Mouse (Mus musculus) thymus, adult 2 months (tissue): ENCODE measurements at regions not wholly inside any gene's neighbourhood (a gene's known extent, or its start where the extent isn't known, plus 50 kb on each side); places are given as distances from the start of the nearest gene placed in this dataset.

Source experiments
- CTCF ChIP-seq: fragments of 200-500 bp; IDR thresholded peaks from 2 replicates; pipeline ENCODE4 v1.5.1; 2012; ENCODE audit warnings: mild to moderate bottlenecking, control low read depth, low read length, moderate library complexity, borderline replicate concordance; ENCODE audit not compliant: control insufficient read depth, poor library complexity, insufficient read depth; ENCODE audit errors: extremely low read depth
- POLR2A ChIP-seq: fragments of 200-500 bp; IDR thresholded peaks from 2 replicates; pipeline ENCODE4 v1.6.1; 2012; ENCODE audit warnings: mild to moderate bottlenecking, low read length, control low read depth, moderate library complexity; ENCODE audit not compliant: control insufficient read depth, poor library complexity, insufficient read depth; ENCODE audit errors: extremely low read depth

DNA sequence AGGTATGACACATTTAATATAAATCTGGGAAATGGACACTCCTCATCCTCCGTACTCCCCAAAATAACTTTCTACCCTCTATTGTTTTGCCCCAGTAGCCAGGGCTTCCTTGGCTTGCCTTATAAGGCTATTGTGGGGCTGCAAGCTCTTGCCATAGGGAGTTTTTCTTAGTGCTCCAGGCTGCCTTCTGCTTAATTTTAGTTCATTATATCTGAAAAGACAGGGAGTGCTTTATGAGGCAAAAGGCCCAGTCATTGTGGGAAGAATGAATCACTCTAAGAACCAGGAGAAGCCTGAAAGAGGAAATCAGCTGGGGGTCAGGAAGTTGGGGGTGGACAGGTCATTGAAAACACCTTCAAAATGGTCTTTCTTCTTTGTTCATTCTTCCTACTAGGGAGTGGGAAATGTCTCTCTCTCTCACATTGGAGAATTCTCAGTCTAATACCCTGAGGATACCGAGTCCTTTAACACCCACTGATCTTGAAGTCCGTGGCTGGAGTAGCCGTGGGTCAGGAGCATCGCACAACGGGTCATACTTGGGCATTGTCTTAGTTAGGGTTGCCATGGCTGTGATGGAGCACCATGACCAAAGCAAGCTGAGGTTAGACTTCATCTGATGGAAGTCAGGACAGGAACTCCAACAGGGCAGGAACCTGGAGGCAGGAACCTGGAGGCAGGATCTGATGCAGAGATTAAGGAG, 70.1 kb upstream of the Map4k3 start:
- no peak for TF ChIP-seq CTCF
- no peak for TF ChIP-seq POLR2A
